Mouse (Mus musculus) testis, adult 2 months (tissue): ENCODE measurements around the gene Bfsp1. TPM values are rescaled to one million over a fixed set of nuclear protein-coding genes. Genes with fewer than 3 reads are reported as not detected.

ENCODE experiments used
- H3K27ac ChIP-seq: fragments of 200-500 bp; 2 replicates; pipeline ENCODE4 v1.5.1; 2012; ENCODE audit warnings: low read depth, low read length; ENCODE audit not compliant: control insufficient read depth, insufficient read depth
- H3K27me3 ChIP-seq: fragments of 200-500 bp; 2 replicates; pipeline ENCODE4 v1.6.1; 2012; ENCODE audit warnings: mild to moderate bottlenecking, low read length, moderate library complexity; ENCODE audit not compliant: control insufficient read depth, insufficient read depth
- H3K36me3 ChIP-seq: fragments of 200-500 bp; 2 replicates; pipeline ENCODE4 v1.6.1; 2012; ENCODE audit warnings: mild to moderate bottlenecking, low read length; ENCODE audit not compliant: control insufficient read depth, insufficient read depth
- H3K4me1 ChIP-seq: fragments of 200-500 bp; 2 replicates; pipeline ENCODE4 v1.6.1; 2012; ENCODE audit warnings: low read length; ENCODE audit not compliant: control insufficient read depth, insufficient read depth
- H3K4me3 ChIP-seq: fragments of 200-500 bp; 2 replicates; pipeline ENCODE4 v1.5.1; 2012; ENCODE audit warnings: low read depth, mild to moderate bottlenecking, low read length, moderate library complexity, mixed read lengths; ENCODE audit not compliant: control insufficient read depth
- CTCF ChIP-seq: fragments of 200-500 bp; IDR thresholded peaks from 2 replicates; pipeline ENCODE4 v1.5.1; 2012; ENCODE audit warnings: low read depth, mild to moderate bottlenecking, inconsistent platforms, low read length, moderate library complexity; ENCODE audit not compliant: control insufficient read depth, insufficient read depth, insufficient replicate concordance
- POLR2A ChIP-seq: fragments of 200-500 bp; IDR thresholded peaks from 2 replicates; pipeline ENCODE4 v1.6.1; 2012; ENCODE audit warnings: low read depth, mild to moderate bottlenecking, inconsistent platforms, low read length, moderate library complexity; ENCODE audit not compliant: control insufficient read depth
- polyA plus RNA-seq: library from polyadenylated mRNA; depleted of rRNA; stranded (reverse); fragments of >200 nt; gene quantifications from 2 replicates; pipeline ENCODE4 v1.2.3, GENCODE M21; 2012

Gene Bfsp1
- polyA plus RNA-seq, 1 experiment = 0.68 TPM

- TF ChIP-seq POLR2A (no peak), CTCF (no peak)
- Histone ChIP-seq H3K27ac (no peak overlapping the region), H3K36me3 (no peaks in the 10 kb centered on the region), H3K27me3 (no peaks in the 10 kb centered on the region), H3K4me1 (peaks cover 3% of the 10 kb centered on the region), H3K4me3 (no peak overlapping the region)
Observed at GRCm38 (mm10) chr2:143839458-143839857, 23.5 kb downstream of the Bfsp1 start.

DNA sequence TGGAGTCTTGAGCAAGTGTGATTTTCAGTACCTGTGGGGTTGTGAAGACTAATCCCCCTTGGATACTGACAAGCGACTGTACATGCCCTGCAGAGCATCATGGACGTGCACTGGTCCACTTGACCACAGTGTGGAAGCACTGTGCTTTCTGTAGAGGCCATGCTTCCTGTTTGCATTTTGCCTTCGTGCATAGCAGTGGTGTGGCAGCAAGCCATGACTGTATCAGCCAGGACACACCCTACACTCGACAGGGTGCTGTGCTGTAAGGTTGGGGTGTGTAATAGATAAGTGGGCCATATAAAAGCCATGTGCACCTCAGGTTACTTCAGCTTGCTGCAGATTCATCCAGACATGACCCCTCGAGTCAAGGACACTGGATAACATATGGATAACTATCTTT is 24.3 kb downstream of the Bfsp1 start:
- Histone ChIP-seq H3K4me3 (no peak overlapping the region), H3K36me3 (no peaks in the 10 kb centered on the region), H3K27me3 (no peaks in the 10 kb centered on the region), H3K4me1 (peaks cover 3% of the 10 kb centered on the region), H3K27ac (no peak overlapping the region)
- 0 out of 2 replicates have a peak, but pooled peaks have one; percentile 15 for TF ChIP-seq CTCF
- no peak for TF ChIP-seq POLR2A

DNA sequence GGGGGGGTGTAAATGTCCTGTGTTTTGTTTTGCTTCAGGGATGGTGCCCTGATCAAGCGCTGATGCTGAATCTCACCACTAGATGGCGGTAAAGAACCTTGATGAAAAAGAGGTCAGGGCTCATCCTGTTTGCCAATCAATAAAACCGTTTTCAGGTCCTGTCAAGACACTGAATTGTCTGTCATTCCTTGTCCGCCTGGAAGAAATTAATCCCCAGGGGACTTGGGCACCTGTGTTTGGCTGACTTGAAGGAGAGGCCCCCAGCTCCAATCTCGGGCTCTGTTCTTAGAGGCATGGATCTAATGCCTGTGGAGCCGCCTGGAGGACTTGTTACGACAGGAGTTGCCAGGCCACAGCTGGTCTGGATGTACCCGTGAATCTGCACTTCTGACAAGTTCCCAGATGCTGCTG is 25.7 kb downstream of the Bfsp1 start:
- H3K27me3 ChIP-seq = no peaks in the 10 kb centered on the region
- no peak overlapping the region for H3K4me3 ChIP-seq
- peaks cover 3% of the 10 kb centered on the region for H3K4me1 ChIP-seq
- peak; percentile 40; the same call in 1 of the 2 replicates for TF ChIP-seq CTCF
- no peak for TF ChIP-seq POLR2A
- H3K36me3 ChIP-seq = no peaks in the 10 kb centered on the region
- no peak overlapping the region for H3K27ac ChIP-seq

- peaks cover 3% of the 10 kb centered on the region for H3K4me1 ChIP-seq
- H3K4me3 ChIP-seq = no peak overlapping the region
- no peaks in the 10 kb centered on the region for H3K27me3 ChIP-seq
- no peak overlapping the region for H3K27ac ChIP-seq
- TF ChIP-seq POLR2A (no peak), CTCF (no peak)
- H3K36me3 ChIP-seq = no peaks in the 10 kb centered on the region
Observed at GRCm38 (mm10) chr2:143835820-143836219, 27.2 kb downstream of the Bfsp1 start.

DNA sequence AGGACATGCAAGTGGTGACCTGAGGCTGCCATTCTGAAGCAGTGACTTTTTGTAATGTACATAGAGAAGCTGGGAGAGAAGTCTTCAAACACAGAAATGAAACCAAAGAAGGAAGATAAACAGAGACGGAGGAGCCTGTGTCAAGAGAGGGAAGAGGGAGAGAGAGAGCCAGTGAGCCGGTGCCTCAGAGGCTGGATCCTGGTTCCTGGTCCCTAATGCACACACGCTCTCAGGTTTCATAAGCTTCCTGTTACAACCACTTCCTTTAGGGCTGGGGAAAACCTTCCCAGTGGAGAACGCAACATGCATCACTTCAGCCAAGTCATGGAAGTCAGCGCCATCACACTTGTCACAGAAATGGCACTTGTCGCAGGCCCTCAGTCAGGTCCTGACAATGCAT is 28.9 kb downstream of the Bfsp1 start:
- H3K27ac ChIP-seq = no peak overlapping the region
- H3K4me3 ChIP-seq = no peak overlapping the region
- TF ChIP-seq CTCF (no peak), POLR2A (no peak)
- H3K4me1 ChIP-seq = peaks cover 3% of the 10 kb centered on the region
- no peaks in the 10 kb centered on the region for H3K36me3 ChIP-seq
- no peaks in the 10 kb centered on the region for H3K27me3 ChIP-seq

DNA sequence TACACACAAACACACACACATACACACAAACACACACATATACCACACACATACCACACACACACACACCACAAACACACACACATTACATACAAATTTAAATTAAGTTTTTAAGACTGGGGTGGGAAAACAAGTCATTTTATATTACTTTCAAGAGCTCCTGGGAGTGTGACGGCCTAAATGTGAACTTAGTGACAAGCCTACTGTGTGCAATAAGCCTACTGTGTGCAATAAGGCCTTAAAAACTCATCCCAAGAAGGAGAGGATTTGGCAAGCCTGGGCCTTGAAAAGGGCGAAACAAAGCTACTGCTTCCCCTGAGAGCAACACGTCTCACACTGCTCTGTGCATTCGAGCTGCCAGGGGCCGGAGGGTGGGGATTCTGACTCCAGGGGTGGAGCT is 30.3 kb downstream of the Bfsp1 start:
- Histone ChIP-seq H3K36me3 (no peaks in the 10 kb centered on the region), H3K27me3 (no peaks in the 10 kb centered on the region), H3K4me1 (peaks cover 3% of the 10 kb centered on the region), H3K27ac (no peak overlapping the region), H3K4me3 (no peak overlapping the region)
- TF ChIP-seq POLR2A (no peak), CTCF (no peak)

DNA sequence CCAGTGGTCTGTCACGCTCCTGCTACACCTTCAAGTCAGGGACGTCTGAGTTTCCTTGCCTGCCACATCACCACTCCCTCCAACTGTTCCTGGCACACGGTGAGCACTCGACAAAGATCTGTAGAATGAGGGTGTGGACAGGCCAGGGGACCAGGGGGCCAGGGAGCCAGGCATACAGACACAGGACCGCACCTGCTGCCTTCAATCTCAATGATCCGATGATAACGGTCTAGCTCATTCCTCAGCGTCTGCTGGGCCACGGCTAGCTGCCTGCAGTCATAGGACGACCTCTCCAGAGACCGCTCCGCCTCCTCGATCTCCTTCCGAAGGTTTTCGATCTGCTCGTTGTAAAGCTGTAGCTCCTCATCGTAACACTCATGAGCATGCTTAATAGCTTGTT is 31.3 kb downstream of the Bfsp1 start:
- H3K4me3 ChIP-seq = no peak overlapping the region
- no peaks in the 10 kb centered on the region for H3K4me1 ChIP-seq
- H3K27me3 ChIP-seq = no peaks in the 10 kb centered on the region

DNA sequence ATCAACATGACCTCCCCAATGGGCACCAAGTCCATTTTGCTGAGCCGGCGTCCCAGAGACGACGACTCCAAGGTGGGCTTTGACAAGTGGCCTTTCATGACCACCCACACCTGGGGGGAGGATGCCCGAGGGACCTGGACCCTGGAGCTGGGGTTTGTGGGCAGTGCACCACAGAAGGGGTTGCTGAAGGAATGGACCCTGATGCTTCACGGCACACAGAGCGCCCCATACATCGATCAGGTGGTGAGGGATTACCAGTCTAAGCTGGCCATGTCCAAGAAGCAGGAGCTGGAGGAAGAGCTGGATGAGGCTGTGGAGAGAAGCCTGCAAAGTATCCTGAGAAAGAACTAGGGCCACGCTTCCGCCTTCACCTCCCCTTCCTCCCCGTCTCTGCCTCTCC is 49.5 kb downstream of the Bfsp1 start:
- Histone ChIP-seq H3K4me1 (peaks cover 4% of the 10 kb centered on the region), H3K27ac (no peak overlapping the region), H3K4me3 (peak overlapping the region; percentile 11), H3K27me3 (no peaks in the 10 kb centered on the region), H3K36me3 (no peaks in the 10 kb centered on the region)
- no peak for TF ChIP-seq POLR2A
- no peak for TF ChIP-seq CTCF

More for the DNA sequence above, 31.3 kb downstream of the Bfsp1 start:
- no peak overlapping the region for H3K27ac ChIP-seq
- no peak for TF ChIP-seq POLR2A
- TF ChIP-seq CTCF = no peak
- H3K36me3 ChIP-seq = no peaks in the 10 kb centered on the region
